In genomic region chr12:57823809-57824208, GRCm38 (mm10) we compare ENCODE assay signal across 30 mouse cellular contexts.
A peak's percentile ranks its signal among the peaks of the same experiment; 100 is the strongest.
DNase-seq lines count a peak whose midpoint lies in the region; ATAC-seq and TF ChIP-seq lines count a peak whose summit lies in the region.
"Had no signal": no experiment of that assay in that cellular context is flagged by ENCODE, and none has a peak within 500 bp of the region (broad histone marks: within the 10 kb centered on the region; RNA-seq: fewer than 3 reads in every experiment).

No protein-coding gene starts in this region.

- no peak overlapping the region for H3K27ac ChIP-seq in kidney, postnatal 0 days
- no peak overlapping the region for H3K27ac ChIP-seq in kidney, embryonic 15.5 days
- H3K27ac ChIP-seq in midbrain, embryonic 14.5 days (replicated peaks; ENCODE audit: low read depth, low read length) = no peak overlapping the region
- no peak overlapping the region for H3K27ac ChIP-seq in midbrain, embryonic 13.5 days
- H3K27ac ChIP-seq in neural tube, embryonic 14.5 days (ENCODE audit: low read depth, low read length) = no peak overlapping the region
- H3K27ac ChIP-seq: embryonic facial prominence, embryonic 12.5 days; gastrocnemius, adult 2 months; heart, adult 2 months; limb, embryonic 13.5 days; lung, embryonic 15.5 days; midbrain, embryonic 12.5 days; neural tube, embryonic 12.5 days; stomach, embryonic 15.5 days had no signal

- H3K4me3 ChIP-seq in kidney, postnatal 0 days (replicated peaks; ENCODE audit: low read depth, low read length) = no peak overlapping the region
- no peak overlapping the region for H3K4me3 ChIP-seq in kidney, embryonic 15.5 days (replicated peaks)
- H3K4me3 ChIP-seq in midbrain, embryonic 14.5 days (replicated peaks; ENCODE audit: low read depth, low read length) = no peak overlapping the region
- H3K4me3 ChIP-seq in midbrain, embryonic 13.5 days (replicated peaks) = no peak overlapping the region
- H3K4me3 ChIP-seq in neural tube, embryonic 14.5 days (ENCODE audit: low read depth, low read length) = no peak overlapping the region
- H3K4me3 ChIP-seq: embryonic facial prominence, embryonic 12.5 days; gastrocnemius, adult 2 months; heart, adult 2 months; heart, embryonic 12.5 days; limb, embryonic 13.5 days; lung, embryonic 15.5 days; midbrain, embryonic 12.5 days; neural tube, embryonic 12.5 days; stomach, embryonic 15.5 days had no signal

- no peaks in the 10 kb centered on the region for H3K27me3 ChIP-seq in kidney, postnatal 0 days (ENCODE audit: insufficient read depth, low read length)
- H3K27me3 ChIP-seq in kidney, embryonic 15.5 days = no peaks in the 10 kb centered on the region
- H3K27me3 ChIP-seq in midbrain, embryonic 14.5 days (ENCODE audit: control insufficient read depth, insufficient read depth, low read length) = no peaks in the 10 kb centered on the region
- H3K27me3 ChIP-seq in midbrain, embryonic 13.5 days = no peaks in the 10 kb centered on the region
- no peaks in the 10 kb centered on the region for H3K27me3 ChIP-seq in neural tube, embryonic 14.5 days (ENCODE audit: control insufficient read depth, insufficient read depth, low read length)
- H3K27me3 ChIP-seq: CH12.LX; embryonic facial prominence, embryonic 12.5 days; heart, embryonic 12.5 days; limb, embryonic 13.5 days; lung, embryonic 15.5 days; midbrain, embryonic 12.5 days; neural tube, embryonic 12.5 days; stomach, embryonic 15.5 days had no signal

- H3K4me1 ChIP-seq in kidney, postnatal 0 days (replicated peaks; ENCODE audit: insufficient read depth, low read length) = no peaks in the 10 kb centered on the region
- no peaks in the 10 kb centered on the region for H3K4me1 ChIP-seq in kidney, embryonic 15.5 days
- no peaks in the 10 kb centered on the region for H3K4me1 ChIP-seq in midbrain, embryonic 14.5 days (ENCODE audit: control insufficient read depth, insufficient read depth, low read length)
- H3K4me1 ChIP-seq in midbrain, embryonic 13.5 days (replicated peaks) = no peaks in the 10 kb centered on the region
- no peaks in the 10 kb centered on the region for H3K4me1 ChIP-seq in neural tube, embryonic 14.5 days (ENCODE audit: control insufficient read depth, insufficient read depth, low read length)
- H3K4me1 ChIP-seq: embryonic facial prominence, embryonic 12.5 days; heart, embryonic 12.5 days; limb, embryonic 13.5 days; lung, embryonic 15.5 days; midbrain, embryonic 12.5 days; neural tube, embryonic 12.5 days; stomach, embryonic 15.5 days had no signal

- no peaks in the 10 kb centered on the region for H3K9me3 ChIP-seq in kidney, postnatal 0 days (replicated peaks; ENCODE audit: low read length)
- no peaks in the 10 kb centered on the region for H3K9me3 ChIP-seq in kidney, embryonic 15.5 days (replicated peaks)
- H3K9me3 ChIP-seq in midbrain, embryonic 14.5 days (ENCODE audit: control insufficient read depth, low read length) = no peaks in the 10 kb centered on the region
- no peaks in the 10 kb centered on the region for H3K9me3 ChIP-seq in midbrain, embryonic 13.5 days
- H3K9me3 ChIP-seq in neural tube, embryonic 14.5 days (ENCODE audit: control insufficient read depth, low read length) = no peaks in the 10 kb centered on the region
- H3K9me3 ChIP-seq: embryonic facial prominence, embryonic 12.5 days; heart, embryonic 12.5 days; limb, embryonic 13.5 days; lung, embryonic 15.5 days; midbrain, embryonic 12.5 days; neural tube, embryonic 12.5 days; stomach, embryonic 15.5 days had no signal

- ATAC-seq in kidney, postnatal 0 days (replicated peaks; ENCODE audit: low FRiP score, low read depth) = peak; percentile 49; the same call in 1 of the 2 replicates
- ATAC-seq in kidney, embryonic 15.5 days (replicated peaks; ENCODE audit: low FRiP score) = no peak
- no peak for ATAC-seq in midbrain, embryonic 14.5 days (ENCODE audit: low FRiP score, low TSS enrichment)
- no peak for ATAC-seq in midbrain, embryonic 13.5 days
- peak; percentile 58; the same call in 1 of the 2 replicates for ATAC-seq in neural tube, embryonic 14.5 days (ENCODE audit: low read depth)
- ATAC-seq: activated CD4-positive, CD25-positive, alpha-beta regulatory T cell, adult 4 months; forebrain, embryonic 14.5 days; intestine, embryonic 16.5 days had no signal

- peak; percentile 24; the same call in 1 of the 2 replicates for TF ChIP-seq CTCF in kidney, postnatal 0 days (IDR thresholded peaks at IDR 0.05; ENCODE audit: low read depth)

- no peaks in the 10 kb centered on the region for H3K36me3 ChIP-seq in kidney, postnatal 0 days (ENCODE audit: insufficient read depth, low read length)
- H3K36me3 ChIP-seq in kidney, embryonic 15.5 days = no peaks in the 10 kb centered on the region
- H3K36me3 ChIP-seq in midbrain, embryonic 14.5 days (ENCODE audit: control insufficient read depth, insufficient read depth, low read length) = no peaks in the 10 kb centered on the region
- H3K36me3 ChIP-seq in midbrain, embryonic 13.5 days = no peaks in the 10 kb centered on the region
- H3K36me3 ChIP-seq in neural tube, embryonic 14.5 days (ENCODE audit: control insufficient read depth, insufficient read depth, low read length) = no peaks in the 10 kb centered on the region
- H3K36me3 ChIP-seq: embryonic facial prominence, embryonic 12.5 days; heart, embryonic 12.5 days; limb, embryonic 13.5 days; lung, embryonic 15.5 days; midbrain, embryonic 12.5 days; neural tube, embryonic 12.5 days; stomach, embryonic 15.5 days had no signal

- DNase-seq in cerebellum, postnatal 10 days = peak; percentile 9 to 11
- DNase-seq in cerebellum, adult 11 months = no peak
- peak; percentile 43 for DNase-seq in kidney, postnatal 0 days (ENCODE audit: low spot score)
- DNase-seq in midbrain, embryonic 14.5 days = peak; percentile 3
- DNase-seq in urinary bladder, postnatal 10 days (ENCODE audit: low spot score) = no peak
- DNase-seq: adrenal gland, adult 2 months; adrenal gland, postnatal 36 days; cerebellum, adult 9-10 months; embryo, embryonic 11 days; gastrocnemius, adult 2 months; gastrocnemius, postnatal 36 days; heart, adult 2 months; kidney, adult 9 months; retina, postnatal 1 day; right cerebral cortex, postnatal 25 days had no signal

- H3K9ac ChIP-seq in kidney, postnatal 0 days (ENCODE audit: low read depth, low read length) = no peak overlapping the region
- H3K9ac ChIP-seq in kidney, embryonic 15.5 days = no peak overlapping the region
- no peak overlapping the region for H3K9ac ChIP-seq in midbrain, embryonic 14.5 days (replicated peaks; ENCODE audit: low read length)
- no peak overlapping the region for H3K9ac ChIP-seq in midbrain, embryonic 13.5 days (replicated peaks)
- H3K9ac ChIP-seq in neural tube, embryonic 14.5 days (replicated peaks; ENCODE audit: low read depth, low read length) = no peak overlapping the region
- H3K9ac ChIP-seq: embryonic facial prominence, embryonic 12.5 days; heart, embryonic 12.5 days; limb, embryonic 13.5 days; lung, embryonic 15.5 days; midbrain, embryonic 12.5 days; neural tube, embryonic 12.5 days; stomach, embryonic 15.5 days had no signal

- 46% methylated on average over 6 of the region's 6 CpGs for WGBS in kidney, postnatal 0 days
- 57% methylated on average over 6 of the region's 6 CpGs for WGBS in kidney, embryonic 15.5 days
- 39% methylated on average over 6 of the region's 6 CpGs for WGBS in midbrain, embryonic 14.5 days
- WGBS in midbrain, embryonic 13.5 days = 45% methylated on average over 6 of the region's 6 CpGs
- WGBS in neural tube, embryonic 14.5 days = 54% methylated on average over 6 of the region's 6 CpGs

- H3K4me2 ChIP-seq in kidney, postnatal 0 days (ENCODE audit: low read length) = no peak overlapping the region
- no peak overlapping the region for H3K4me2 ChIP-seq in kidney, embryonic 15.5 days
- H3K4me2 ChIP-seq in midbrain, embryonic 14.5 days (ENCODE audit: low read length) = no peak overlapping the region
- no peak overlapping the region for H3K4me2 ChIP-seq in midbrain, embryonic 13.5 days (replicated peaks)
- no peak overlapping the region for H3K4me2 ChIP-seq in neural tube, embryonic 14.5 days (ENCODE audit: low read depth, low read length)
- H3K4me2 ChIP-seq: embryonic facial prominence, embryonic 12.5 days; heart, embryonic 12.5 days; limb, embryonic 13.5 days; liver, embryonic 11.5 days; lung, embryonic 15.5 days; midbrain, embryonic 12.5 days; neural tube, embryonic 12.5 days; stomach, embryonic 15.5 days had no signal

Comparison
In these comparisons a context has a peak if more than half of its experiments do, and no peak if none do; other contexts are left out.
1. DNase-seq: peak in cerebellum, postnatal 10 days (2 of 2), kidney, postnatal 0 days (single experiment) and midbrain, embryonic 14.5 days (single experiment); none in cerebellum, adult 11 months (single experiment) and urinary bladder, postnatal 10 days (single experiment).
2. ATAC-seq: peak in kidney, postnatal 0 days (single experiment) and neural tube, embryonic 14.5 days (single experiment); none in kidney, embryonic 15.5 days (single experiment), midbrain, embryonic 14.5 days (single experiment) and midbrain, embryonic 13.5 days (single experiment).